Mouse (Mus musculus) neural tube, embryonic 13.5 days (tissue): ENCODE measurements around the gene Dmrtb1. TPM values are rescaled to one million over a fixed set of nuclear protein-coding genes. Genes with fewer than 3 reads are reported as not detected.
A peak's percentile ranks its signal among the peaks of the same experiment; 100 is the strongest.

Experiments used
- ATAC-seq: fragments of 200-750 bp; cut with Nextera tagmentation; 2 replicates; pipeline ENCODE4 v1.8.0; 2017; ENCODE audit warnings: low read depth, mild to moderate bottlenecking, moderate TSS enrichment, moderate library complexity
- H3K27ac ChIP-seq: fragments of 300-500 bp; sonication (generic); replicated peaks from 2 replicates; pipeline ENCODE4 v1.5.1; 2015; ENCODE audit warnings: moderate library complexity, mild to moderate bottlenecking, inconsistent platforms
- H3K27me3 ChIP-seq: fragments of 300-500 bp; sonication (generic); 2 replicates; pipeline ENCODE4 v1.6.1; 2015; ENCODE audit warnings: mild to moderate bottlenecking, inconsistent platforms
- H3K36me3 ChIP-seq: fragments of 300-500 bp; sonication (generic); 2 replicates; pipeline ENCODE4 v1.6.1; 2015; ENCODE audit warnings: mild to moderate bottlenecking, inconsistent platforms
- H3K4me1 ChIP-seq: fragments of 300-500 bp; sonication (generic); replicated peaks from 2 replicates; pipeline ENCODE4 v1.6.1; 2015; ENCODE audit warnings: inconsistent platforms
- H3K4me2 ChIP-seq: fragments of 300-500 bp; sonication (generic); 2 replicates; pipeline ENCODE4 v1.6.1; 2015; ENCODE audit warnings: inconsistent platforms, mild to moderate bottlenecking, moderate library complexity
- H3K4me3 ChIP-seq: fragments of 300-500 bp; sonication (generic); 2 replicates; pipeline ENCODE4 v1.5.1; 2015; ENCODE audit warnings: mild to moderate bottlenecking, inconsistent platforms
- H3K9ac ChIP-seq: fragments of 300-500 bp; sonication (generic); 2 replicates; pipeline ENCODE4 v1.6.1; 2015; ENCODE audit warnings: moderate library complexity, mild to moderate bottlenecking, inconsistent platforms
- H3K9me3 ChIP-seq: fragments of 300-500 bp; sonication (generic); 2 replicates; pipeline ENCODE4 v1.6.1; 2016; ENCODE audit warnings: inconsistent platforms
- WGBS: fragments of 180-500 bp; shearing (Covaris S2); methylation state at CpG from one replicate; pipeline ENCODE4 v1.1.7; 2015; 5-methylcytosine and 5-hydroxymethylcytosine counted together
- polyA plus RNA-seq: library from polyadenylated mRNA; unstranded; fragments of >200 nt; fragmentation: Nextera tagmentation; extraction: Ambion mirVana; gene quantifications from 2 replicates; pipeline ENCODE4 v1.2.1, GENCODE M21; 2015

Gene Dmrtb1
- polyA plus RNA-seq, 1 experiment from 2014 or later = 14.5 TPM

DNA sequence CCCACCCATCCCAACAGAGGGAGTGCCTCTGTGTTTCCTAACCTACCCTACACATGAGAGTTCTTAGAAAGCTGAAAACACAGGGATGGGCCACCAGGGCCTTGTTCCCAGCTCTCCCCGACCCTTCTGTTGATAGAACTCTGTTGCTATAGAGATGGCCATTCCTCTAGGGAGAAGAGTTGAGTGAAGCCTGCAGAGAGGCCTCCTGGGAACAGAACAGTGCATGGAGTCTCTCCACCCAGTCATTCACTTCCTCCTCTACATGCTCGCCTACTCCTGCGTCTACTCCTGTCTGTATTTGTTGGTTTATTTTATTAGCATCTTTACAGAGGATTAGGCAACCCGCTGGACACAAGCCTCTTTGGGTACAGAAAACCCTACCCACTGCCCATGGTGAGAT, 22.9 kb upstream of the Dmrtb1 start:
- Histone ChIP-seq H3K36me3 (no peaks in the 10 kb centered on the region), H3K4me1 (0 out of 2 replicates have a peak, but pooled peaks cover 4% of the 10 kb centered on the region), H3K27ac (no peak overlapping the region), H3K4me3 (no peak overlapping the region), H3K9ac (no peak overlapping the region), H3K4me2 (no peak overlapping the region), H3K9me3 (no peaks in the 10 kb centered on the region), H3K27me3 (no peaks in the 10 kb centered on the region)
- ATAC-seq = no peak
- WGBS = 74% methylated on average over 4 of the region's 4 CpGs

- H3K4me2 ChIP-seq = no peak overlapping the region
- 90% methylated on average over 1 of the region's 1 CpGs for WGBS
- H3K9me3 ChIP-seq = no peaks in the 10 kb centered on the region
- ATAC-seq = no peak
- H3K36me3 ChIP-seq = no peaks in the 10 kb centered on the region
- H3K9ac ChIP-seq = no peak overlapping the region
- no peak overlapping the region for H3K27ac ChIP-seq
- H3K4me3 ChIP-seq = no peak overlapping the region
- peaks cover 3% of the 10 kb centered on the region; the same call in 1 of the 2 replicates for H3K4me1 ChIP-seq
- no peaks in the 10 kb centered on the region for H3K27me3 ChIP-seq
Observed at GRCm38 (mm10) chr4:107704185-107704584, 20.2 kb upstream of the Dmrtb1 start.

- no peaks in the 10 kb centered on the region for H3K36me3 ChIP-seq
- 83% methylated on average over 11 of the region's 11 CpGs for WGBS
Observed at GRCm38 (mm10) chr4:107701679-107702078, 17.6 kb upstream of the Dmrtb1 start.

GRCm38 (mm10) chr4:107701116-107701515, 17.1 kb upstream of the Dmrtb1 start:
- Histone ChIP-seq H3K4me1 (peaks cover 4% of the 10 kb centered on the region; the same call in 1 of the 2 replicates), H3K9me3 (no peaks in the 10 kb centered on the region), H3K27me3 (no peaks in the 10 kb centered on the region), H3K9ac (no peak overlapping the region), H3K4me3 (no peak overlapping the region), H3K27ac (peak overlapping the region; percentile 33; the same call in 1 of the 2 replicates), H3K4me2 (peak overlapping the region; percentile 13; the same call in 1 of the 2 replicates), H3K36me3 (no peaks in the 10 kb centered on the region)
- WGBS = 30% methylated on average over 11 of the region's 11 CpGs
- ATAC-seq = peak; percentile 40; the same call in 1 of the 2 replicates

More at GRCm38 (mm10) chr4:107701679-107702078, 17.6 kb upstream of the Dmrtb1 start:
- no peak for ATAC-seq
- Histone ChIP-seq H3K9me3 (no peaks in the 10 kb centered on the region), H3K27me3 (no peaks in the 10 kb centered on the region), H3K4me2 (no peak overlapping the region), H3K27ac (no peak overlapping the region), H3K9ac (no peak overlapping the region), H3K4me3 (no peak overlapping the region), H3K4me1 (peaks cover 4% of the 10 kb centered on the region; the same call in 1 of the 2 replicates)

- no peak for ATAC-seq
- WGBS = 71% methylated on average over 9 of the region's 9 CpGs
Observed at GRCm38 (mm10) chr4:107699271-107699670, 15.2 kb upstream of the Dmrtb1 start.

DNA sequence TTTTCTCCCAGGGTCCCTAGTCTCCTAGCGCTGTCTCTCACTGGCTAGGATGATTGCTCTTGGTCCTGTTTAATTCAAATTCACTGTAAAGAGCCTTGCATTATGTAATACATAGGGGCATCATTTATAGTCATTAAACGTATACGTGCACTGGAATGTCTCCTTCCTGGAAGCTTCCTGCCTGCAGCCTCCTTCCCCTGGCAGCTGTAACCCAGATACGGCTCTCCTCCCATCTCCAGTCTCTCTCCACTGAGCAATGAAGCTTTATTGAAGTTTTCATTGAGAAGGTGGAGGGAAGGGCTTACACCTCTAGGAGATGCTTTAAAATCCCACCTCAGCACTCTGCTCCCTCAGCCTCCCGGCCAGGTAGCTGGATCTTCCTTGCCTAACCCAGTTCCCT, 9.8 kb upstream of the Dmrtb1 start:
- Histone ChIP-seq H3K36me3 (no peaks in the 10 kb centered on the region), H3K4me1 (peaks cover 12% of the 10 kb centered on the region; the same call in 1 of the 2 replicates), H3K9ac (no peak overlapping the region; the same call in 1 of the 2 replicates), H3K27me3 (no peaks in the 10 kb centered on the region), H3K9me3 (no peaks in the 10 kb centered on the region), H3K27ac (no peak overlapping the region), H3K4me3 (no peak overlapping the region), H3K4me2 (no peak overlapping the region)
- 44% methylated on average over 5 of the region's 5 CpGs for WGBS
- ATAC-seq = peak; percentile 36; the same call in 1 of the 2 replicates

More at GRCm38 (mm10) chr4:107699271-107699670, 15.2 kb upstream of the Dmrtb1 start:
- H3K36me3 ChIP-seq = no peaks in the 10 kb centered on the region
- H3K9me3 ChIP-seq = no peaks in the 10 kb centered on the region
- H3K4me1 ChIP-seq = peaks cover 5% of the 10 kb centered on the region; the same call in 1 of the 2 replicates
- no peak overlapping the region for H3K4me2 ChIP-seq
- H3K27me3 ChIP-seq = no peaks in the 10 kb centered on the region
- H3K4me3 ChIP-seq = no peak overlapping the region
- no peak overlapping the region for H3K9ac ChIP-seq
- no peak overlapping the region for H3K27ac ChIP-seq

DNA sequence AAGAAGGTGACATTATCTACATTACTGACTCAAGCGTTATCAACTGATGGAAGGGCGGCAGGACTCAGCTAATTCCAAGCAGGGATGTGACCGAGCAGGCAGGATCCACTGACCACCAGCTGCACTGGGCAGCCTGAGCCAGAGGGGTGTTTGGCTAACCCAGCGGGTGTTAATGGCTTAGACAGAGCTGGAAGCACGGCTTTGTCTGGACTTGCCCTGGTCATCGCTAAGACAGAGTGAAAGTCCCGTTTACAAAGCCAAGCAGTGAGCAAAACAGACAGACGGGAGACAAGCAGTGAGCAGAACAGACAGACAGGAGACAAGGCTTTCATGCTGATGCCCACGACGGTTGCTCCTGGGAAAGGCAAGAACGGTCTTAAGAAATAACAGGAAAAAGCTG, 4.2 kb upstream of the Dmrtb1 start:
- WGBS = 10% methylated on average over 11 of the region's 11 CpGs
- H3K4me3 ChIP-seq = no peak overlapping the region
- no peaks in the 10 kb centered on the region for H3K27me3 ChIP-seq
- no peaks in the 10 kb centered on the region for H3K36me3 ChIP-seq
- ATAC-seq = no peak
- peaks cover 10% of the 10 kb centered on the region; the same call in 1 of the 2 replicates for H3K4me1 ChIP-seq
- 0 out of 2 replicates have a peak overlapping the region, but pooled peaks have one; percentile 11 for H3K4me2 ChIP-seq
- H3K27ac ChIP-seq = no peak overlapping the region
- no peak overlapping the region; the same call in 1 of the 2 replicates for H3K9ac ChIP-seq
- no peaks in the 10 kb centered on the region for H3K9me3 ChIP-seq

- no peak for ATAC-seq
- WGBS = 38% methylated on average over 12 of the region's 12 CpGs
- no peak overlapping the region for H3K27ac ChIP-seq
Observed at GRCm38 (mm10) chr4:107687127-107687526, 3.1 kb upstream of the Dmrtb1 start.

GRCm38 (mm10) chr4:107683006-107683756, 849 bp downstream of the Dmrtb1 start:
- no peak overlapping the region for H3K27ac ChIP-seq
- H3K4me3 ChIP-seq = no peak overlapping the region
- no peak overlapping the region for H3K4me2 ChIP-seq
- ATAC-seq = no peak
- 90% methylated on average over 37 of the region's 37 CpGs for WGBS
- H3K9me3 ChIP-seq = no peaks in the 10 kb centered on the region
- H3K4me1 ChIP-seq = peaks cover 34% of the 10 kb centered on the region
- H3K27me3 ChIP-seq = no peaks in the 10 kb centered on the region
- no peaks in the 10 kb centered on the region for H3K36me3 ChIP-seq
- H3K9ac ChIP-seq = no peak overlapping the region

More at GRCm38 (mm10) chr4:107687127-107687526, 3.1 kb upstream of the Dmrtb1 start:
- H3K4me2 ChIP-seq = no peak overlapping the region
- H3K36me3 ChIP-seq = no peaks in the 10 kb centered on the region
- no peaks in the 10 kb centered on the region for H3K9me3 ChIP-seq
- no peak overlapping the region for H3K9ac ChIP-seq
- no peak overlapping the region for H3K4me3 ChIP-seq
- H3K27me3 ChIP-seq = no peaks in the 10 kb centered on the region
- peaks cover 10% of the 10 kb centered on the region; the same call in 1 of the 2 replicates for H3K4me1 ChIP-seq

DNA sequence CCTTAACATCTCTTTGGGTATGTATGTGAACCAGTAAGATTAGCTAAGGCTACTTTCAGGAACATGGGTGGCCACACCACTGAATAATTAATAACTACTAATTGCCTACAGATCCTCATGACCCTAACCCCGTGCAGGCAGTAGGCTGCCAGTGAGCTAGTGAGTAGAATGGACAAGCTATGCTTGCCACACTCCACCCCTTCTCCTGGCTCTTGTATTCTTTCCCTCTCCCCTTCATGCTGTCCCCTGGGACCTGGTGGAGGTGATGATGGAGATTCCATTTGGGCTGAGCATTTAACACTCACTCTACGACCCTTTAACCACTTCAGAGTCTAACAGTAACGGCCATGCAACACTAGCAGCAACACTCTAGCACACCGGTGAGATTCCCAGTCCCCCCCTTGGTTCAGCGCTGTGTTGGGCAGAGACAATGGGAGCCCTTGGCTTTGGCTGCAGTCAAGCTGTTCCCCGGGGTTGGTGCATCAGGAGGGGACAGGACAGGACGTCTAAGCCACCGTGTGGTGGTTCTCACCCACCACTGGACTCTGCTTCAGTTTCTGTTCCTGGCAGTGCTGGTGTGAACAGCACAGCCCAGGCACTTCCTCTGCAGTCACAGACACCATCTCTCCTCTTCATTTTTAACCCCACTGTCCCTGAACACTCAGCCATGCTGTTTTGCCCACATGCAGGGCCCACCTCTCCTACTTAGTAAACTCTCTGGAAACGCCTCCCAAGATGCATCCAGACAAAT, 2.8 kb downstream of the Dmrtb1 start:
- Histone ChIP-seq H3K27me3 (no peaks in the 10 kb centered on the region), H3K9ac (no peak overlapping the region), H3K4me3 (no peak overlapping the region), H3K9me3 (no peaks in the 10 kb centered on the region), H3K27ac (peak overlapping the region; percentile 81), H3K4me1 (peaks cover 28% of the 10 kb centered on the region), H3K4me2 (0 out of 2 replicates have a peak overlapping the region, but pooled peaks have one; percentile 42), H3K36me3 (no peaks in the 10 kb centered on the region)
- peak; percentile 48 for ATAC-seq
- WGBS = 28% methylated on average over 9 of the region's 9 CpGs

- peak overlapping the region; percentile 5 for H3K4me3 ChIP-seq
- no peaks in the 10 kb centered on the region for H3K27me3 ChIP-seq
- peak overlapping the region; percentile 49 for H3K9ac ChIP-seq
- no peaks in the 10 kb centered on the region for H3K9me3 ChIP-seq
- WGBS = 29% methylated on average over 15 of the region's 15 CpGs
- peak; percentile 79 for ATAC-seq
- H3K36me3 ChIP-seq = no peaks in the 10 kb centered on the region
- peak overlapping the region; percentile 81 for H3K27ac ChIP-seq
- peak overlapping the region; percentile 42 for H3K4me2 ChIP-seq
- H3K4me1 ChIP-seq = peaks cover 28% of the 10 kb centered on the region
Observed at GRCm38 (mm10) chr4:107680311-107681098, 3.5 kb downstream of the Dmrtb1 start.
